Mouse (Mus musculus) intestine, embryonic 14.5 days (tissue): Measurements from ENCODE around the gene Spats1. TPM values are rescaled to one million over a fixed set of nuclear protein-coding genes. Genes with fewer than 3 reads are reported as not detected.

Experiments
- ATAC-seq: fragments of 200-750 bp; cut with Nextera tagmentation; replicated peaks from 2 replicates; pipeline ENCODE4 v1.8.0; 2017; ENCODE audit warnings: low read depth, moderate number of reproducible peaks, moderate TSS enrichment, moderate library complexity; ENCODE audit not compliant: low FRiP score, low TSS enrichment
- DNase-seq: peaks from one replicate; pipeline ENCODE4 v3.0.0-alpha.2; 2018; ENCODE audit warnings: low spot score
- H3K27ac ChIP-seq: fragments of 300-500 bp; sonication (generic); 2 replicates; pipeline ENCODE4 v1.5.1; 2014; ENCODE audit warnings: low read depth, mild to moderate bottlenecking, control low read depth
- H3K27me3 ChIP-seq: fragments of 300-500 bp; sonication (generic); replicated peaks from 2 replicates; pipeline ENCODE4 v1.6.1; 2014; ENCODE audit warnings: low read length, control low read depth; ENCODE audit not compliant: control insufficient read depth, insufficient read depth
- H3K36me3 ChIP-seq: fragments of 300-500 bp; sonication (generic); 2 replicates; pipeline ENCODE4 v1.6.1; 2014; ENCODE audit warnings: low read length, control low read depth; ENCODE audit not compliant: control insufficient read depth, insufficient read depth
- H3K4me1 ChIP-seq: fragments of 300-500 bp; sonication (generic); replicated peaks from 2 replicates; pipeline ENCODE4 v1.6.1; 2014; ENCODE audit warnings: low read length, control low read depth, mixed read lengths; ENCODE audit not compliant: control insufficient read depth, insufficient read depth
- H3K4me2 ChIP-seq: fragments of 300-500 bp; sonication (generic); 2 replicates; pipeline ENCODE4 v1.6.1; 2014; ENCODE audit warnings: low read length
- H3K4me3 ChIP-seq: fragments of 300-500 bp; sonication (generic); 2 replicates; pipeline ENCODE4 v1.5.1; 2014; ENCODE audit warnings: low read depth, low read length, control low read depth, mixed read lengths
- H3K9ac ChIP-seq: fragments of 300-500 bp; sonication (generic); 2 replicates; pipeline ENCODE4 v1.6.1; 2014; ENCODE audit warnings: mild to moderate bottlenecking, low read length
- H3K9me3 ChIP-seq: fragments of 300-500 bp; sonication (generic); 2 replicates; pipeline ENCODE4 v1.6.1; 2016; ENCODE audit warnings: low read length, control low read depth; ENCODE audit not compliant: control insufficient read depth
- WGBS: fragments of 180-500 bp; shearing (Covaris S2); extraction: QIAGEN DNeasy Blood & Tissue Kit; methylation state at CpG from one replicate; pipeline ENCODE4 v1.1.7; 2014; 5-methylcytosine and 5-hydroxymethylcytosine counted together
- polyA plus RNA-seq: library from polyadenylated mRNA; unstranded; fragments of >200 nt; fragmentation: Nextera tagmentation; extraction: Ambion mirVana; gene quantifications from 2 replicates; pipeline ENCODE4 v1.2.1, GENCODE M21; 2014

Spats1 gene
- polyA plus RNA-seq, 1 experiment from 2014 or later = 0.65 TPM

DNA sequence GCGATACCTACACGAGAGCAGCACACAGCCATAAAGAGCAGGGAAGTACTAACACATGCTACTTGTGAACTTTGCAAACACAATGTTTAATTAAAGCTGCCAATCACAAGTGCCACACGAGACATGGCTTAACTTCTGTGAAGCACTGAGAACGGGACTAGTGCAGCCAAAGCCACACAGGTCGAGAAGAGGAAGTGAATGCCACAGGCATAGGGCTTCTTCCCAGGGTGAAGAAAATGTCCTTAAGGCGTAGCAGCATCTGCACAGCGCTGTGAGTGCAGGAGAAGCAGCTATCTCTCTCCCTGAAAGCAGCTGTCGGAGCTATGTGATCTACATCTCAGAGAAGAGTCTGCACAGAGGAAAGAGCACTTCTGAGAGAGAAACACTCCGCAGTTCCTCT, 80.6 kb downstream of the Spats1 start:
- Histone ChIP-seq H3K27ac (no peak overlapping the region), H3K9ac (no peak overlapping the region), H3K4me1 (no peaks in the 10 kb centered on the region), H3K27me3 (no peaks in the 10 kb centered on the region), H3K4me3 (no peak overlapping the region), H3K9me3 (no peaks in the 10 kb centered on the region), H3K4me2 (no peak overlapping the region), H3K36me3 (peaks cover 56% of the 10 kb centered on the region)
- ATAC-seq (no peak), DNase-seq (no peak)
- WGBS = 64% methylated on average over 9 of the region's 9 CpGs

DNA sequence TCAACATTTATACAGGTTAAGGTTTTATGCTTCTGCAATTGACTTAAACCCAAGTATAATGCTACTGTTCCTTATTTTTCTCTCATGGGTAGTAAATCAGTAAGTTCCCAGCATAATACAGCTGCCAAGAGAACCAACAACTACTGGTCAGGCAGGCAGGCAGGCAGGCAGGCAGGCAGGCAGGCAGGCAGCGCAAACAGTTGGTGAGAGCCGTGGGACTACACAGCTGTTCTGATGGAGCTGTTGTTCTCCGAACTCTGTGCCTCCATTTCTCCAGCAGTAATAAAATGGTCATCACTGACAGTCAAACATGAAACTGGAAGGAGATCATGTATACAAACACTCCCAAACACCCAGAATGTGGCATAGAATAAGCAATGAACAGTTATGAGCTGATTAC, 81.5 kb downstream of the Spats1 start:
- Histone ChIP-seq H3K36me3 (peaks cover 61% of the 10 kb centered on the region), H3K9me3 (no peaks in the 10 kb centered on the region), H3K4me3 (no peak overlapping the region), H3K4me2 (no peak overlapping the region), H3K4me1 (no peaks in the 10 kb centered on the region), H3K27me3 (no peaks in the 10 kb centered on the region), H3K9ac (no peak overlapping the region), H3K27ac (no peak overlapping the region)
- DNase-seq (no peak), ATAC-seq (no peak)
- 84% methylated on average over 3 of the region's 3 CpGs for WGBS

Other genes with a start within 250 kb of the Spats1 start
- 62.6 and 68.3 TPM in 2 replicates for gene Cdc5l, start 41.7 kb downstream of the Spats1 start, polyA plus RNA-seq
- gene Aars2, start 31.4 kb upstream of the Spats1 start, polyA plus RNA-seq = 16.1 and 17.3 TPM in 2 replicates
- 0.60 and 0.70 TPM in 2 replicates for gene Tcte1, start 48.0 kb upstream of the Spats1 start, polyA plus RNA-seq
- gene Tmem151b, start 74.3 kb upstream of the Spats1 start, polyA plus RNA-seq = 2.1 and 2.3 TPM in 2 replicates
- gene Nfkbie, start 80.3 kb upstream of the Spats1 start, polyA plus RNA-seq = 3.7 and 4.0 TPM in 2 replicates
- gene Slc35b2, start 88.5 kb upstream of the Spats1 start, polyA plus RNA-seq = 136 and 146 TPM in 2 replicates
- gene Hsp90ab1, start 97.9 kb upstream of the Spats1 start, polyA plus RNA-seq = 1,628 and 1,680 TPM in 2 replicates
- 79.7 and 82.7 TPM in 2 replicates for gene Slc29a1, start 124.2 kb upstream of the Spats1 start, polyA plus RNA-seq
- 0.31 TPM in 1 of 2 replicates, not detected in the other for gene Mymx, start 126.7 kb upstream of the Spats1 start, polyA plus RNA-seq
- not detected in 2 replicates for gene Capn11, start 183.9 kb upstream of the Spats1 start, polyA plus RNA-seq
- gene Mrpl14, start 210.9 kb upstream of the Spats1 start, polyA plus RNA-seq = 168 and 173 TPM in 2 replicates
- 25.2 and 29.3 TPM in 2 replicates for gene Tmem63b, start 211.5 kb upstream of the Spats1 start, polyA plus RNA-seq